Mouse (Mus musculus): ENCODE results near the gene Gemin5. TPM values are rescaled to one million over a fixed set of nuclear protein-coding genes. Genes with fewer than 3 reads are reported as not detected.

The Gemin5 gene
- polyA plus RNA-seq (2012; rRNA removed), result 3.7 and 4.3 TPM in 2 replicates

DNA sequence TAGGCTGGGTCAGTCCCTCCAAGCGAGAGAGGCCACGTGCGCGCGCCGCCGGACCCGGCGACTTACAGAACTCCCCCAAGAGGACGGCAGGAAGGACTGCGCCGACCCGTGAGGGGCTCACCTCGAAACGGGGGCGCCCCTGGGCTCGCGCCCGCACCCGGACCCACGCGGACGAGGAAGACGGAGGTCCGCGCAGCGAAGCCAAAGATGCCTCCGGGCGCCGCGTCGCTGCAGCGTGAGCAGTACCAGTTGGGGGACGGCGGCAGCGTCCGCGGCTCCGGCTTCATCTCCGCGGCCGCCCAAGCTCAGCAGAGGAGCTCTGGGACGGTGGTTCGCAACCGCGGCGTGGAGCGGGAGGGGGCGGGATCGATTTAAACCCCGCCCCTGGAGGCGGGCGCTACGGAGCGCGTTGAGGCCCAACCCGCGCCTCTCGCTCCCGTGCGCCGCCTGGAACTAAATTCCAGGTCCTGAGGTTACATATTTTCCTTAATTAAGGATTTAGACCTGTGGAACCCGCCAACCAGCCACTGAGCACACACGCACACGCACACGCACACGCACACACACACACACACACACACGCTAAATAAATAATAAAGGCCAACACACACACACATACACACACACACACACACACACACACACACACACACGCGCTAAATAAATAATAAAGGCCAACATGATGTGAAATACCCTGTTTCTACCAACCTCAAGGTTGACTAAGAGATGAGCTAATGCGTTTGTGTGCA is at the start of gene Gemin5:
Gemin5 (minus strand) TSS at position 373 of the 749 bp plus-strand sequence.

DNA sequence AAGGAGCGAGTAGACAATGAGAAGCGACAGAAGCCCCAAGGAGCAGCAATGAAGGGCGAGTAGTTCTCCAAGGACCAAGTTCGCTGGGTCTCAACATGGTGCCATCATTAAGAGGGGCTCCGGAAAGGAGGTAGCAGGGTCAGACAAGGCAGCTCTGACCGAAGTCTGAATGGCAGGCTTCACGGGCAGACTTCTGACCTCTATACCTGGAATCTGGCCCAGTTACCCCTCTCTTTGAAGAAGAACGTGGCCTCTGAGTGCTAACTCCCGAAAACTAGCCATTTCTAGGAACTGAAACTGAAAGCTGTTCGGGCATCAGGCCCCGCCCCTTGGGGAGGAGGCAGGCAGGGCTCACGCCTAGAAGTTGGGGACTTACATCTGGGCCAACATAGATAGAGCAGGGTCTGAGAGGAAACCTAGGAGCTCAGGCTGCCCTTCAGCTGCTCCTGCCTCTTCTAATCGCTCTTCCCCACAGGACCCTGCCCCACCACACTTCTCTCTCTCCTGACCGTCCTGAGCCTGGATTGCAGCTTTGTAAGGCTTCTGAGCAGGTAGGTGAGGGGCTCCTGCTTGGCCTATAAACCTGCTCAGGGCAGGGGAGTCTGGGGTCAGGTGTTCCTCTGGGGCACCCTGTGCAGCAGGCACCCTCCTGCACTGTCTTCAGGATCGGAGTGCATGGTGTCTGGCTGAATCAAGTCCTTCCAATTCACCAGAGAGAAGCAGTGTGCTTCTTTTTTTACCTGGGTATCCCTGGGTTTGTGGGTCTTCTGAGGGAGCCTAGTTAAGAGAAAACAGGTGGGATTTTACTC is 31.1 kb upstream of the Gemin5 start, which contains the start of the genes Igtp and Irgm2:
Igtp (plus strand) TSS at position 328 of the 809 bp plus-strand sequence.
Irgm2 (plus strand) TSS at position 390 of the 809 bp plus-strand sequence.

DNA sequence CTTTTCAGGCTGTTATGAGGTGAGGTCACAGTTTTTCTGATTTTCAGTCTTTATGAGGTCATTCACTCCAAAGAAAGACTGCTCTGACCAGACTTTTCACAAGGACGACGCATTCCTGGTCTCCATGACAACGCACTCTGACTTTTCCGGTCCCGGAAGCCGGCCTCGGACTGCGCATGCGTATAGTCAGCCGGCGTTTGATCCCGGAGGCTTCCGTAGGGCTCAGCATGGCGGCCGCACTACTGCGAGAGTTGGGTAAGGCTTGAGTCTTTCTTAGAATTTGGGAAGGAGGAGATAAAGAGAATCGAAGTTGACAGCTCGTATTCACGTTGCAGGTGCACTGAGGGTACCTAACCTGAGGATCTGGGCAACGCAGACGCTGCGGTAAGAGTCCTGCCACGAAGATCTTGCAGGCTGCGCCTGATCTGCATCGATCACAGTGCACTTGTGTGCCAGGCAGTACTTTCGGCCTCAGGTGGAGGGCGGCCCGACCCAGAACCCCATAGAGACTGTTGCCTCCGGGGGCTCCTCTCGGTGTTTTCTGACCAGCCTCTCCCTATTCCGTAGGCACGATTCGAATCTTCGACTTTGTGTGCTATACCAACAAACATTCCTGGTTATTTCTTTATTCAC is 3.2 kb upstream of the Gemin5 start, which contains the start of gene Mrpl22:
Mrpl22 (plus strand) TSS at position 203 of the 633 bp plus-strand sequence.

DNA sequence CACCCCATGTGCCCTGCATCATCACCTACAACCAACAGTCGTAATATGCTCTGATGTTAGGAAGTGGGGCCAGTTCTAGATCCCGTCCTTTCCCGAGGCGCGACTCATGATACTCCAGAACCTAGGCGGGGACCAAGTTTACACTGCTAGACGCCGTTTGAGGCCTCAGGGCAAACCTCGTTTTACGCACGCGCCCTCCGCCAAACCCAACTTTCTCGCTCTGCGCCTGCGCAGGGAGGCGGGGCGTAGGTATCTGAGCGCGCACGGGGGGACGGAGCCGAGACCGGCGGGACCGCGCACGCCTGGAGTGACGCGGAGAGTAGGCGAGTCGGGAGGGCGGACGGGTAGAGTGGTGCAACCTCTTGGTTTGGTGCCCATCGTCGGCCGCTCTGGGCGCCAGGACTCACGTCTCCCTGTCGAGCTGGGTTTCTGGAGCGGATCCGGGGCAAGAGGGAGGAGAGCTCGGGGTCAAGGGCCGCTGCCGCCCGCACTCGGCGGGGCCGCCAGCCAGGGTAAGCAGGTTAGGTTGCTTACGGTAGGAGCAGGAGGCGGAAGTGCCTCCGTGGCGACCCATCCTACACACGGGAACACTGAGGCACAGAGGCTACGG is 64.5 kb downstream of the Gemin5 start, which contains the start of gene Cnot8:
Cnot8 (plus strand) TSS at position 457 of the 610 bp plus-strand sequence.

DNA sequence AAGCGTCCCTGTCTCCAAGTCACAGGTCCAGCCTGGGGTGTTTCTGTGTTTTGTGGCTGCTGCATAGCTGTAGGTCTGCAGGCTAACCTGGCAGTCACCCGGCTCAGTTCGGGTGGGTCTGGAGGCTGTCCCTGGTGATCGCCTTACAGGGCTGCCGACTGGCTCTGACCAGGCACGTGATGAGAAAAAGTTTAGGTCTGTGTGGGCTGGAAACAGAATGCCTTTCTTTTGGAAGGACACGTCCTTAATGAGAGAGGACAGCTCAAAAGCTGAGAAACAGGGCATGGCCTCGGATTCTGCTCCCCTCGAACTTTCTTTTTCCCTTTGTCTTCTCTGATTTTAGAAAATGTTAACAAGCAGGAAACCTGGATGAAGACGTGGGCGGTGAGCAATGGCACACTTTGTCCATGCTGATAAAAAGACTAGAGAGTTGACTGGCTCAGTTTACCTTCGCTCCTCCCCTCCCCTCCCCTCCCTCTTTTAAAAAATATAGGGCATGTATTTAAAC is 75.3 kb downstream of the Gemin5 start, which contains the start of gene Gm12248:
Gm12248 (minus strand) TSS at position 114 of the 508 bp plus-strand sequence.

Other genes starting within 250 kb of the Gemin5 start
- 15.2 and 19.5 TPM in 2 replicates for gene Larp1, start 159.5 kb downstream of the Gemin5 start, polyA plus RNA-seq (2012; rRNA removed)
- not detected in 2 replicates for gene Gm12248, start 75.4 kb downstream of the Gemin5 start, polyA plus RNA-seq (2012; rRNA removed)
- 28.6 and 29.8 TPM in 2 replicates for gene Cnot8, start 64.4 kb downstream of the Gemin5 start, polyA plus RNA-seq (2012; rRNA removed)
- gene Mrpl22, start 3.1 kb upstream of the Gemin5 start, polyA plus RNA-seq (2012; rRNA removed), result 64.9 and 66.3 TPM in 2 replicates
- 43.5 and 49.2 TPM in 2 replicates for gene Igtp, start 31.0 kb upstream of the Gemin5 start, polyA plus RNA-seq (2012; rRNA removed)
- 19.0 and 22.2 TPM in 2 replicates for gene Irgm2, start 31.1 kb upstream of the Gemin5 start, polyA plus RNA-seq (2012; rRNA removed)
- gene 4930438A08Rik, start 106.3 kb upstream of the Gemin5 start, polyA plus RNA-seq (2012; rRNA removed), result 4.8 and 5.6 TPM in 2 replicates
- 11.8 and 14.3 TPM in 2 replicates for gene Zfp692, start 138.5 kb upstream of the Gemin5 start, polyA plus RNA-seq (2012; rRNA removed)
- 16.4 and 17.9 TPM in 2 replicates for gene Zfp672, start 161.8 kb upstream of the Gemin5 start, polyA plus RNA-seq (2012; rRNA removed)
- gene Sh3bp5l, start 162.2 kb upstream of the Gemin5 start, polyA plus RNA-seq (2012; rRNA removed), result 7.4 and 8.4 TPM in 2 replicates
- 0.41 and 0.99 TPM in 2 replicates for gene Lypd8, start 210.5 kb upstream of the Gemin5 start, polyA plus RNA-seq (2012; rRNA removed)

All from liver, embryonic 18 days (tissue).